Mouse (Mus musculus) erythroid progenitor cell, adult 5-6 weeks (primary cell): ENCODE data around the gene Adam15. TPM values are rescaled to one million over a fixed set of nuclear protein-coding genes. Genes with fewer than 3 reads are reported as not detected.

ENCODE experiments used
- ATAC-seq: replicated peaks from 2 replicates; pipeline ENCODE4 v1.8.0; 2016; ENCODE audit warnings: moderate number of reproducible peaks, mild to moderate bottlenecking, moderate TSS enrichment, inconsistent platforms; ENCODE audit not compliant: poor library complexity, low FRiP score, severe bottlenecking
- total RNA-seq, 2 experiments: library from RNA; stranded (forward) in 1 of 2; stranded (reverse) in 1 of 2; fragments of 150-400 nt in 1 of 2; fragments of 186-747, 209-891 nt in 1 of 2; gene quantifications; 2 replicates each; pipeline versions ENCODE4 v1.2.3 to v1.2.4; 2015 to 2017; ENCODE audit warnings: low replicate concordance in 2 of 2

Adam15 gene
- total RNA-seq, 2 experiments from 2014 or later = 3.5 to 13.8 TPM

- ATAC-seq = no peak
Measured at GRCm38 (mm10) chr3:89330948-89331347, 18.8 kb downstream of the Adam15 start.

- no peak for ATAC-seq
Measured at GRCm38 (mm10) chr3:89330346-89330745, 19.4 kb downstream of the Adam15 start.

GRCm38 (mm10) chr3:89328623-89329022, 21.2 kb downstream of the Adam15 start:
- ATAC-seq = no peak

GRCm38 (mm10) chr3:89327371-89327870, 22.4 kb downstream of the Adam15 start:
- ATAC-seq = no peak

- ATAC-seq = no peak
Measured at GRCm38 (mm10) chr3:89325882-89326281, 23.9 kb downstream of the Adam15 start.

- no peak for ATAC-seq
Measured at GRCm38 (mm10) chr3:89322514-89323165, 27.2 kb downstream of the Adam15 start, which contains the start of gene Efna3. TSS of gene Efna3 (minus strand) at chr3:89322965.

- no peak for ATAC-seq
Measured at GRCm38 (mm10) chr3:89322131-89322500, 27.7 kb downstream of the Adam15 start.

GRCm38 (mm10) chr3:89321183-89322130, 28.3 kb downstream of the Adam15 start:
- ATAC-seq = no peak

- ATAC-seq = no peak
Measured at GRCm38 (mm10) chr3:89320581-89321182, 29.1 kb downstream of the Adam15 start.

- no peak for ATAC-seq
Measured at GRCm38 (mm10) chr3:89319591-89320350, 30.0 kb downstream of the Adam15 start.

GRCm38 (mm10) chr3:89318971-89319590, 30.7 kb downstream of the Adam15 start:
- no peak for ATAC-seq

- no peak for ATAC-seq
Measured at GRCm38 (mm10) chr3:89318316-89318715, 31.5 kb downstream of the Adam15 start.

- ATAC-seq = no peak
Measured at GRCm38 (mm10) chr3:89317246-89317645, 32.5 kb downstream of the Adam15 start.

- ATAC-seq = peak; percentile 78; the same call in 1 of the 2 replicates
Measured at GRCm38 (mm10) chr3:89316833-89317232, 33.0 kb downstream of the Adam15 start.

GRCm38 (mm10) chr3:89315930-89316831, 33.6 kb downstream of the Adam15 start:
- no peak for ATAC-seq

- ATAC-seq = no peak
Measured at GRCm38 (mm10) chr3:89315195-89315929, 34.4 kb downstream of the Adam15 start.

- ATAC-seq = no peak
Measured at GRCm38 (mm10) chr3:89314791-89315190, 35.0 kb downstream of the Adam15 start.

GRCm38 (mm10) chr3:89314340-89314739, 35.5 kb downstream of the Adam15 start:
- no peak for ATAC-seq
